Mouse (Mus musculus) neural tube, embryonic 13.5 days (tissue): ENCODE data around the gene Selenok. TPM values are rescaled to one million over a fixed set of nuclear protein-coding genes. Genes with fewer than 3 reads are reported as not detected.
A peak's percentile ranks its signal among the peaks of the same experiment; 100 is the strongest.

Experiments used
- ATAC-seq: fragments of 200-750 bp; cut with Nextera tagmentation; 2 replicates; pipeline ENCODE4 v1.8.0; 2017; ENCODE audit warnings: low read depth, mild to moderate bottlenecking, moderate TSS enrichment, moderate library complexity
- H3K27ac ChIP-seq: fragments of 300-500 bp; sonication (generic); replicated peaks from 2 replicates; pipeline ENCODE4 v1.5.1; 2015; ENCODE audit warnings: moderate library complexity, mild to moderate bottlenecking, inconsistent platforms
- H3K27me3 ChIP-seq: fragments of 300-500 bp; sonication (generic); 2 replicates; pipeline ENCODE4 v1.6.1; 2015; ENCODE audit warnings: mild to moderate bottlenecking, inconsistent platforms
- H3K36me3 ChIP-seq: fragments of 300-500 bp; sonication (generic); 2 replicates; pipeline ENCODE4 v1.6.1; 2015; ENCODE audit warnings: mild to moderate bottlenecking, inconsistent platforms
- H3K4me1 ChIP-seq: fragments of 300-500 bp; sonication (generic); replicated peaks from 2 replicates; pipeline ENCODE4 v1.6.1; 2015; ENCODE audit warnings: inconsistent platforms
- H3K4me2 ChIP-seq: fragments of 300-500 bp; sonication (generic); 2 replicates; pipeline ENCODE4 v1.6.1; 2015; ENCODE audit warnings: inconsistent platforms, mild to moderate bottlenecking, moderate library complexity
- H3K4me3 ChIP-seq: fragments of 300-500 bp; sonication (generic); 2 replicates; pipeline ENCODE4 v1.5.1; 2015; ENCODE audit warnings: mild to moderate bottlenecking, inconsistent platforms
- H3K9ac ChIP-seq: fragments of 300-500 bp; sonication (generic); 2 replicates; pipeline ENCODE4 v1.6.1; 2015; ENCODE audit warnings: moderate library complexity, mild to moderate bottlenecking, inconsistent platforms
- H3K9me3 ChIP-seq: fragments of 300-500 bp; sonication (generic); 2 replicates; pipeline ENCODE4 v1.6.1; 2016; ENCODE audit warnings: inconsistent platforms
- WGBS: fragments of 180-500 bp; shearing (Covaris S2); methylation state at CpG from one replicate; pipeline ENCODE4 v1.1.7; 2015; 5-methylcytosine and 5-hydroxymethylcytosine counted together
- polyA plus RNA-seq: library from polyadenylated mRNA; unstranded; fragments of >200 nt; fragmentation: Nextera tagmentation; extraction: Ambion mirVana; gene quantifications from 2 replicates; pipeline ENCODE4 v1.2.1, GENCODE M21; 2015

Gene Selenok
- polyA plus RNA-seq, 1 experiment from 2014 or later: 487 TPM

DNA sequence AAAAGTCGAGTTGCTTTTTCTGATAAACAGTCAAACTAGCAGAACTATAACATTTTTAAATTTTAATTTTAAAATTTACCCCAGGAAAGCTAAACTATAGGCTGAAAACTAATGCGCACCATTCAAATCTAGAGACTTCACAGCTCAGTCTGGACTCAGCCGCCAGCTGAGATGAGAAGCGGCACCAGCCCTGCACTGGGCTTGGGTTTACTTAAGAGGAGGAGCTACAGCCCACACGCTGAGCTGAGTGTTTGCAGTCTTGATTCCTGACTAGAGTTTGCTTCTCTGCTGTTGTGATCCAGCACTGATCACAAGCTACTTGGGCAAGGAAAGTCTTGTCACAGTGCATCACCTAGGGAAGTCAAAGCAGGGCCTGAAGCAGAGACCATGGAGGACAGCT, 3.9 kb downstream of the Selenok start:
- Histone ChIP-seq H3K4me3 (no peak overlapping the region), H3K9me3 (no peaks in the 10 kb centered on the region), H3K36me3 (peaks cover 62% of the 10 kb centered on the region), H3K27ac (no peak overlapping the region), H3K9ac (no peak overlapping the region), H3K4me1 (peaks cover 28% of the 10 kb centered on the region), H3K27me3 (no peaks in the 10 kb centered on the region), H3K4me2 (no peak overlapping the region)
- no peak for ATAC-seq
- WGBS: 86% methylated on average over 5 of the region's 5 CpGs

GRCm38 (mm10) chr14:29976927-29977326, 8.8 kb downstream of the Selenok start:
- H3K9me3 ChIP-seq: 0 out of 2 replicates have a peak, but pooled peaks cover 6% of the 10 kb centered on the region
- H3K4me1 ChIP-seq: peaks cover 11% of the 10 kb centered on the region
- no peak overlapping the region for H3K27ac ChIP-seq
- H3K4me2 ChIP-seq: no peak overlapping the region
- no peak overlapping the region for H3K9ac ChIP-seq
- 97% methylated on average over 6 of the region's 6 CpGs for WGBS
- ATAC-seq: no peak
- H3K4me3 ChIP-seq: no peak overlapping the region
- no peaks in the 10 kb centered on the region for H3K27me3 ChIP-seq
- H3K36me3 ChIP-seq: peaks cover 61% of the 10 kb centered on the region

- Histone ChIP-seq H3K9me3 (0 out of 2 replicates have a peak, but pooled peaks cover 6% of the 10 kb centered on the region), H3K4me1 (peaks cover 11% of the 10 kb centered on the region), H3K4me2 (peak within 1 kb of the TSS; percentile 85), H3K27me3 (no peaks in the 10 kb centered on the region), H3K27ac (peak within 1 kb of the TSS; percentile 95), H3K36me3 (peaks cover 61% of the 10 kb centered on the region), H3K9ac (peak within 1 kb of the TSS; percentile 89), H3K4me3 (peak within 1 kb of the TSS; percentile 80)
- WGBS: 3% methylated on average over 43 of the region's 44 CpGs
- ATAC-seq: peak; percentile 95
Measured at GRCm38 (mm10) chr14:29978254-29979204, 10.4 kb downstream of the Selenok start, which contains the start of gene Actr8. Gene Actr8 (plus strand): TSS chr14:29978337.

DNA sequence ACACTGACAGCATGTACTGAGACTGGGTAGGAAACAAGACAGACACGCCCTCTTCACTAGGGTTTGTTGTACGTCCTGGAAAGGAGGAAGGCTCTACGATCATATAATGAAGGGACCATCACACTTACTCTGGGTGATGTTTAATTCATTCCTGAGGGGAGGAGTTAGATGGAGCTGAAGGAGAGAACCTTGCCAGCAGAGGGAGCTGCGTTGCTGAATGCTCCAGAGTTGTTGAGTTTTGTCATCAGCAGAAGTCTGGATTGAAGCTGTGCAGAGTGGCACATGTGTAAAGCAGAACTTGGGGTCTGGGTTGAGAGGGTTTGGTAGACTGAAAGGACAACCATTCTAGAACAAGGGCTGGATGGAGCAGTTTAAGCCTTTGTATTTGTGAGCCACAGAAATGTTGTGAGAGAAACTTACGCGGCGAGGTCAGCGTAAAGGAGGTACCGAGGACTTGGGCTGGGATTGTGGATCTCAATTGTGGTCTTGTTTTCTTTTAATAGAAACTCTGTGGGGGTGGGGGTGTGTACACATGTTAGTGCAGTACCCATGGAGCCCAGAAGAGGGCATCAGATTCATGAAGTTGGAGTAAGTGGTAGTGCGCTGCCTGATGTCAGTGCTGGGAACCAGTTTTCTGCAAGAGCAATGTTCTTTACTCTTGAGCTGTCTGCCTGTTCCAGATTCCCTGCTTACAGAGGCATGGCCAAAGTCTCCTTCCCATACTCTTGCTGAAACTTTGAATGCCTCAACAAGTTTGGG, 12.5 kb downstream of the Selenok start:
- Histone ChIP-seq H3K27me3 (no peaks in the 10 kb centered on the region), H3K27ac (no peak overlapping the region), H3K4me3 (no peak overlapping the region), H3K9ac (no peak overlapping the region), H3K4me1 (peaks cover 11% of the 10 kb centered on the region), H3K9me3 (0 out of 2 replicates have a peak, but pooled peaks cover 6% of the 10 kb centered on the region), H3K36me3 (peaks cover 65% of the 10 kb centered on the region), H3K4me2 (no peak overlapping the region)
- ATAC-seq: no peak
- WGBS: 97% methylated on average over 10 of the region's 10 CpGs

GRCm38 (mm10) chr14:29986096-29986495, 18.0 kb downstream of the Selenok start:
- Histone ChIP-seq H3K27ac (no peak overlapping the region), H3K4me1 (no peaks in the 10 kb centered on the region), H3K27me3 (no peaks in the 10 kb centered on the region), H3K9ac (no peak overlapping the region), H3K4me2 (no peak overlapping the region), H3K4me3 (no peak overlapping the region), H3K9me3 (no peaks in the 10 kb centered on the region), H3K36me3 (peaks cover 100% of the 10 kb centered on the region)
- no peak for ATAC-seq
- WGBS: 93% methylated on average over 4 of the region's 4 CpGs

- no peaks in the 10 kb centered on the region for H3K27me3 ChIP-seq
- no peak overlapping the region for H3K9ac ChIP-seq
- no peak for ATAC-seq
- H3K36me3 ChIP-seq: peaks cover 100% of the 10 kb centered on the region
- no peaks in the 10 kb centered on the region for H3K9me3 ChIP-seq
- WGBS: 92% methylated on average over 6 of the region's 6 CpGs
- H3K4me2 ChIP-seq: no peak overlapping the region
- H3K4me1 ChIP-seq: no peaks in the 10 kb centered on the region
- H3K4me3 ChIP-seq: no peak overlapping the region
- no peak overlapping the region for H3K27ac ChIP-seq
Measured at GRCm38 (mm10) chr14:29987276-29987675, 19.2 kb downstream of the Selenok start.

DNA sequence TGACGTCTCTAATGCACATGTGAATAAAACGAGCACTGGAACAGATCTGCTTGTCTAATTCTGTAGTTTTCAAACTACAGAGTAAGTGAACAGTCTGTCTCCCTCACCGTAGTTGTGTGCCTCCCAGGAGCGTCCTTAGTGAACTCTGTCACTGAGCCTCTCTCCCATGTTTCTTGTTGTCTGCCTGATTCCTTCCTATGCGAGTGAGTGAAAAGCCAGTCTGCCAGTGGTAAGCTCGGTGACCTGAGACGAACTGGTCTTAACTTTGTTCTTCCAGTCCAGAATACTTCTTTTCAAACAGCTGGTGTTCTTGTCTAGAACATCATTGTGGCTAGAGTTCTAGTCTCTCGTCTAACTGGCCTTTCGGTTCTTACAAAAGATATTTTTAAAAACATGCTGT, 19.6 kb downstream of the Selenok start:
- no peak overlapping the region for H3K4me3 ChIP-seq
- no peak overlapping the region for H3K9ac ChIP-seq
- H3K27me3 ChIP-seq: no peaks in the 10 kb centered on the region
- H3K4me1 ChIP-seq: no peaks in the 10 kb centered on the region
- 94% methylated on average over 9 of the region's 9 CpGs for WGBS
- no peak for ATAC-seq
- peaks cover 100% of the 10 kb centered on the region for H3K36me3 ChIP-seq
- H3K9me3 ChIP-seq: no peaks in the 10 kb centered on the region
- H3K4me2 ChIP-seq: no peak overlapping the region
- H3K27ac ChIP-seq: no peak overlapping the region

DNA sequence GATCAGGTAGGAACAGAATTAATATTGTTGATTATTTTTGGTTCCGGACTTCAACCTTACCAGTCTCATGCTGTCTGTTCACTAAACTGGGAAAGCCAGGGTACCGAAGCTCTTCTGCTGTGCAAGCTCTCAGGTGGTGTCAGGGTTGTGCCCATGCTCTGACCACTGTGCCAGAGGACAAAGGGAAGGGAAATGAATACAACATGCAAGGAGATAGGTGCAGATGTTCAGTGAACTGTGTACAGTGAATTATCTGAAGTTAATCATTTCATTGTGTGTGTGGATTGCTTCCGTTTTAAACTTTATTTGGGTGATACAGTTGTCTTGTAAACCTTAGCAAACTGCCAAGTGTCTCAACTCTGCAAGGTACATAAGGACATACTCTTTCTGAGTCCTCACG, 20.2 kb downstream of the Selenok start:
- H3K36me3 ChIP-seq: peaks cover 100% of the 10 kb centered on the region
- no peak for ATAC-seq
- no peak overlapping the region for H3K4me2 ChIP-seq
- no peaks in the 10 kb centered on the region for H3K27me3 ChIP-seq
- 92% methylated on average over 4 of the region's 4 CpGs for WGBS
- no peaks in the 10 kb centered on the region for H3K4me1 ChIP-seq
- H3K27ac ChIP-seq: no peak overlapping the region
- H3K9me3 ChIP-seq: no peaks in the 10 kb centered on the region
- H3K9ac ChIP-seq: no peak overlapping the region
- no peak overlapping the region for H3K4me3 ChIP-seq

DNA sequence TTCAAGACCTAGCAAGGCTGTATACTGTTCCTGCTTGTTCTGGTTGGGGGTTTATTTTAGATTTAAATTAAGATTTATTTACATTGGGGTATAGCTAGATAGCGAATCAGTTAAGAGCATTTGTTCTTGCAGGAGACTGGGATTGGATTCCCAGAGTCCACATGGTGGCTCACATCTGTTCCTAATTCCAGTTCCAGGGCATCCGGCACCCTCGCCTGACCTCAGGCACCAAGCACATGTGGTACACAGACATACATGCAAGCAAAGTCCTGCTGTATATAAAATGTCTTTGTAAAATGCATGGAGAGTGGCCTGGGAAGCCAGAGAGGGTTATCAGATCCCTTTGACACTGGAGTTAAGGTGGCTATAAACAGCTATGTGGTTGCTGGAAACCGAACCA, 26.9 kb downstream of the Selenok start:
- ATAC-seq: no peak
- H3K4me1 ChIP-seq: no peaks in the 10 kb centered on the region
- no peaks in the 10 kb centered on the region for H3K27me3 ChIP-seq
- H3K9me3 ChIP-seq: no peaks in the 10 kb centered on the region
- no peak overlapping the region for H3K4me2 ChIP-seq
- peaks cover 80% of the 10 kb centered on the region for H3K36me3 ChIP-seq
- WGBS: 87% methylated on average over 4 of the region's 4 CpGs
- no peak overlapping the region for H3K4me3 ChIP-seq
- no peak overlapping the region for H3K9ac ChIP-seq
- no peak overlapping the region for H3K27ac ChIP-seq

GRCm38 (mm10) chr14:29996000-29996751, 28.1 kb downstream of the Selenok start:
- Histone ChIP-seq H3K4me2 (no peak overlapping the region), H3K27me3 (no peaks in the 10 kb centered on the region), H3K4me3 (no peak overlapping the region), H3K27ac (no peak overlapping the region), H3K36me3 (peaks cover 68% of the 10 kb centered on the region), H3K9ac (no peak overlapping the region), H3K9me3 (no peaks in the 10 kb centered on the region), H3K4me1 (no peaks in the 10 kb centered on the region)
- ATAC-seq: no peak
- 96% methylated on average over 11 of the region's 11 CpGs for WGBS

DNA sequence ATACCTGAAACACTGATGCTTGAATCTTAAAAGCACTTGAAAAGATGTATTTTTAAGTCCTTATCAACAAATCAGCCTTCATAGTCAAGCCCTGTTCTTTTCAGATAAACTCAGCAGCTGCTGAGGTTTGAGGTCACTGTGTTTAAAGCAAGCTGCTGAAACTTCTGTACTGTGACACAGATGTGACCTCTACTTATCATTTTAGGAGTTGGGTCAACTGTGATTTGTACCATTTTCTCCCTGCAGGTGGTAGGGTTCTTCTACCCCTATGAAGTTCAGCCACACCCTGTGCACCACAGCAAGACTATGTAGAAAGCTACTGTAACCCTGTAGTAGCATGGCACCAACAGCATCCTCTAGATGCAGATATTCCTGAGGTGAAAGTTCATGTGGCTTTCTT, 29.2 kb downstream of the Selenok start:
- Histone ChIP-seq H3K4me3 (no peak overlapping the region), H3K27ac (no peak overlapping the region)

More for the DNA sequence above, 29.2 kb downstream of the Selenok start:
- Histone ChIP-seq H3K9ac (no peak overlapping the region), H3K27me3 (no peaks in the 10 kb centered on the region), H3K4me2 (no peak overlapping the region), H3K4me1 (no peaks in the 10 kb centered on the region), H3K36me3 (peaks cover 57% of the 10 kb centered on the region), H3K9me3 (no peaks in the 10 kb centered on the region)
- no peak for ATAC-seq
